Mouse (Mus musculus) kidney, embryonic 14.5 days (tissue): ENCODE measurements around the gene Gabbr2. TPM values are rescaled to one million over a fixed set of nuclear protein-coding genes. Genes with fewer than 3 reads are reported as not detected.

Source experiments
- ATAC-seq: fragments of 200-750 bp; cut with Nextera tagmentation; 2 replicates; pipeline ENCODE4 v1.8.0; 2017; ENCODE audit warnings: moderate number of reproducible peaks, mild to moderate bottlenecking, moderate TSS enrichment, moderate library complexity; ENCODE audit not compliant: low FRiP score, low TSS enrichment
- H3K27ac ChIP-seq: fragments of 300-500 bp; sonication (generic); 2 replicates; pipeline ENCODE4 v1.5.1; 2014; ENCODE audit warnings: low read depth, mild to moderate bottlenecking, low read length, moderate library complexity, mixed read lengths
- H3K27me3 ChIP-seq: fragments of 300-500 bp; sonication (generic); 2 replicates; pipeline ENCODE4 v1.6.1; 2014; ENCODE audit warnings: mild to moderate bottlenecking, low read length; ENCODE audit not compliant: control insufficient read depth, insufficient read depth
- H3K36me3 ChIP-seq: fragments of 300-500 bp; sonication (generic); 2 replicates; pipeline ENCODE4 v1.6.1; 2014; ENCODE audit warnings: low read length, mixed read lengths; ENCODE audit not compliant: control insufficient read depth, insufficient read depth
- H3K4me1 ChIP-seq: fragments of 300-500 bp; sonication (generic); 2 replicates; pipeline ENCODE4 v1.6.1; 2014; ENCODE audit warnings: low read length, mixed read lengths; ENCODE audit not compliant: control insufficient read depth, insufficient read depth
- H3K4me2 ChIP-seq: fragments of 300-500 bp; sonication (generic); replicated peaks from 2 replicates; pipeline ENCODE4 v1.6.1; 2014; ENCODE audit warnings: low read depth, mild to moderate bottlenecking, low read length
- H3K4me3 ChIP-seq: fragments of 300-500 bp; sonication (generic); 2 replicates; pipeline ENCODE4 v1.5.1; 2014; ENCODE audit warnings: mild to moderate bottlenecking, low read length
- H3K9ac ChIP-seq: fragments of 300-500 bp; sonication (generic); 2 replicates; pipeline ENCODE4 v1.6.1; 2014; ENCODE audit warnings: low read depth, mild to moderate bottlenecking, low read length, moderate library complexity
- H3K9me3 ChIP-seq: fragments of 300-500 bp; sonication (generic); 2 replicates; pipeline ENCODE4 v1.6.1; 2016; ENCODE audit warnings: low read length; ENCODE audit not compliant: control insufficient read depth
- WGBS: fragments of 180-500 bp; shearing (Covaris S2); extraction: QIAGEN DNeasy Blood & Tissue Kit; methylation state at CpG from one replicate; pipeline ENCODE4 v1.1.7; 2014; 5-methylcytosine and 5-hydroxymethylcytosine counted together
- polyA plus RNA-seq: library from polyadenylated mRNA; unstranded; fragments of >200 nt; fragmentation: Nextera tagmentation; extraction: Ambion mirVana; gene quantifications from 2 replicates; pipeline ENCODE4 v1.2.1, GENCODE M21; 2014

The Gabbr2 gene
- polyA plus RNA-seq, 1 experiment from 2014 or later = 0.43 TPM

- Histone ChIP-seq H3K27ac (no peak overlapping the region), H3K9me3 (no peaks in the 10 kb centered on the region), H3K4me3 (no peak overlapping the region), H3K4me2 (no peak overlapping the region), H3K9ac (no peak overlapping the region), H3K27me3 (no peaks in the 10 kb centered on the region; the same call in 1 of the 2 replicates), H3K4me1 (no peaks in the 10 kb centered on the region), H3K36me3 (no peaks in the 10 kb centered on the region)
- no peak for ATAC-seq
- 82% methylated on average over 6 of the region's 6 CpGs for WGBS
Measured at GRCm38 (mm10) chr4:46978371-46978770, 13.3 kb downstream of the Gabbr2 start.

GRCm38 (mm10) chr4:46977161-46977560, 14.5 kb downstream of the Gabbr2 start:
- 89% methylated on average over 7 of the region's 7 CpGs for WGBS
- no peak for ATAC-seq

GRCm38 (mm10) chr4:46976671-46977071, 15.0 kb downstream of the Gabbr2 start:
- no peaks in the 10 kb centered on the region for H3K36me3 ChIP-seq
- H3K9ac ChIP-seq = no peak overlapping the region
- no peak overlapping the region for H3K4me3 ChIP-seq
- 67% methylated on average over 11 of the region's 11 CpGs for WGBS
- H3K9me3 ChIP-seq = no peaks in the 10 kb centered on the region
- ATAC-seq = no peak
- no peak overlapping the region for H3K4me2 ChIP-seq
- no peaks in the 10 kb centered on the region; the same call in 1 of the 2 replicates for H3K27me3 ChIP-seq
- no peaks in the 10 kb centered on the region for H3K4me1 ChIP-seq
- H3K27ac ChIP-seq = no peak overlapping the region

More at GRCm38 (mm10) chr4:46977161-46977560, 14.5 kb downstream of the Gabbr2 start:
- no peak overlapping the region for H3K9ac ChIP-seq
- H3K36me3 ChIP-seq = no peaks in the 10 kb centered on the region
- H3K4me3 ChIP-seq = no peak overlapping the region
- no peaks in the 10 kb centered on the region; the same call in 1 of the 2 replicates for H3K27me3 ChIP-seq
- H3K9me3 ChIP-seq = no peaks in the 10 kb centered on the region
- no peak overlapping the region for H3K4me2 ChIP-seq
- H3K4me1 ChIP-seq = no peaks in the 10 kb centered on the region
- no peak overlapping the region for H3K27ac ChIP-seq

- Histone ChIP-seq H3K27me3 (no peaks in the 10 kb centered on the region; the same call in 1 of the 2 replicates), H3K9ac (no peak overlapping the region), H3K4me2 (no peak overlapping the region), H3K4me1 (no peaks in the 10 kb centered on the region), H3K9me3 (no peaks in the 10 kb centered on the region), H3K4me3 (no peak overlapping the region), H3K27ac (no peak overlapping the region), H3K36me3 (no peaks in the 10 kb centered on the region)
- 76% methylated on average over 10 of the region's 10 CpGs for WGBS
- no peak for ATAC-seq
Measured at GRCm38 (mm10) chr4:46973322-46973721, 18.4 kb downstream of the Gabbr2 start.

- 43% methylated on average over 10 of the region's 10 CpGs for WGBS
- no peak for ATAC-seq
- Histone ChIP-seq H3K4me2 (no peak overlapping the region), H3K27me3 (no peaks in the 10 kb centered on the region), H3K4me1 (no peaks in the 10 kb centered on the region), H3K27ac (no peak overlapping the region), H3K36me3 (no peaks in the 10 kb centered on the region), H3K9ac (no peak overlapping the region), H3K9me3 (no peaks in the 10 kb centered on the region), H3K4me3 (no peak overlapping the region)
Measured at GRCm38 (mm10) chr4:46967981-46968380, 23.7 kb downstream of the Gabbr2 start.

GRCm38 (mm10) chr4:46966551-46966950, 25.1 kb downstream of the Gabbr2 start:
- Histone ChIP-seq H3K27ac (no peak overlapping the region), H3K9me3 (no peaks in the 10 kb centered on the region), H3K36me3 (no peaks in the 10 kb centered on the region), H3K4me1 (no peaks in the 10 kb centered on the region), H3K9ac (no peak overlapping the region), H3K27me3 (no peaks in the 10 kb centered on the region), H3K4me2 (no peak overlapping the region), H3K4me3 (no peak overlapping the region)
- no peak for ATAC-seq

- WGBS = 89% methylated on average over 2 of the region's 2 CpGs
- no peaks in the 10 kb centered on the region for H3K27me3 ChIP-seq
- H3K9me3 ChIP-seq = no peaks in the 10 kb centered on the region
- H3K9ac ChIP-seq = no peak overlapping the region
- H3K27ac ChIP-seq = no peak overlapping the region
- no peak overlapping the region for H3K4me2 ChIP-seq
- ATAC-seq = no peak
- no peak overlapping the region for H3K4me3 ChIP-seq
- H3K4me1 ChIP-seq = no peaks in the 10 kb centered on the region
- H3K36me3 ChIP-seq = no peaks in the 10 kb centered on the region
Measured at GRCm38 (mm10) chr4:46961403-46961802, 30.3 kb downstream of the Gabbr2 start.

- 83% methylated on average over 10 of the region's 10 CpGs for WGBS
- Histone ChIP-seq H3K4me3 (no peak overlapping the region), H3K9ac (no peak overlapping the region), H3K9me3 (no peaks in the 10 kb centered on the region), H3K27me3 (no peaks in the 10 kb centered on the region), H3K4me2 (no peak overlapping the region), H3K4me1 (no peaks in the 10 kb centered on the region), H3K27ac (no peak overlapping the region), H3K36me3 (no peaks in the 10 kb centered on the region)
- ATAC-seq = no peak
Measured at GRCm38 (mm10) chr4:46960208-46960607, 31.5 kb downstream of the Gabbr2 start.

- Histone ChIP-seq H3K4me3 (no peak overlapping the region), H3K4me1 (no peaks in the 10 kb centered on the region), H3K36me3 (no peaks in the 10 kb centered on the region), H3K4me2 (no peak overlapping the region), H3K9ac (no peak overlapping the region), H3K27me3 (no peaks in the 10 kb centered on the region), H3K9me3 (no peaks in the 10 kb centered on the region), H3K27ac (no peak overlapping the region)
- ATAC-seq = no peak
- 90% methylated on average over 6 of the region's 6 CpGs for WGBS
Measured at GRCm38 (mm10) chr4:46959776-46960175, 31.9 kb downstream of the Gabbr2 start.
